Mouse (Mus musculus) gastrocnemius, postnatal 36 days (tissue): Measurements from ENCODE around the gene Foxo6. TPM values are rescaled to one million over a fixed set of nuclear protein-coding genes. Genes with fewer than 3 reads are reported as not detected.
A peak's percentile ranks its signal among the peaks of the same experiment; 100 is the strongest.

ENCODE experiments used
- DNase-seq, 2 experiments: peaks; one replicate each; pipeline ENCODE4 v3.0.0; 2022
- intact Hi-C: fragments of 180-260 bp; cut with DNase I; formaldehyde crosslinking; loops from one replicate; pipeline ENCODE4 v1.15.1; 2025
- total RNA-seq, 2 experiments: library from RNA; stranded (reverse); gene quantifications; 2 replicates each; pipeline ENCODE4 v1.2.3; 2021

Gene Foxo6
- total RNA-seq, 2 experiments from 2014 or later: 6.4 to 8.2 TPM

DNA sequence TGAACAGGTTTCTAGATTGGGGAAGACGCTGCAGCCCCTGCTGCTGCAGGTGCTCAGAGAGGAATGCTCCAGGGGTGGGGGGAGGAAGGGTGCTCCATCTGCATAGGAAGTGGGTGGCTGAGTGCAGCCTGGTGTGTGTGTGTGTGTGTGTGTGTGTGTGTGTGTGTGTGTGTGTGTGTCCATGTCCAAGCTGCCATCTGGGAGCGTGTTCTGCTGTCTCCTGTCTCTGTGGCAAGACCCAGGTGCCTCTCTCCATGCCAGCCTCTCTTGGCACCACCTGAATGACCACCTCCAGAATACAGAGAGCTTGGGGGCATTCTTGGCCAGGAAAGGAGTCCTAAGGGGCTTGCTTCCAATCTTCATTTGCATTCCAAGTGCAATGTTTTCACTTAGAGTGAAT is 24.4 kb downstream of the Foxo6 start:
- intact Hi-C loops: no loop called here

DNA sequence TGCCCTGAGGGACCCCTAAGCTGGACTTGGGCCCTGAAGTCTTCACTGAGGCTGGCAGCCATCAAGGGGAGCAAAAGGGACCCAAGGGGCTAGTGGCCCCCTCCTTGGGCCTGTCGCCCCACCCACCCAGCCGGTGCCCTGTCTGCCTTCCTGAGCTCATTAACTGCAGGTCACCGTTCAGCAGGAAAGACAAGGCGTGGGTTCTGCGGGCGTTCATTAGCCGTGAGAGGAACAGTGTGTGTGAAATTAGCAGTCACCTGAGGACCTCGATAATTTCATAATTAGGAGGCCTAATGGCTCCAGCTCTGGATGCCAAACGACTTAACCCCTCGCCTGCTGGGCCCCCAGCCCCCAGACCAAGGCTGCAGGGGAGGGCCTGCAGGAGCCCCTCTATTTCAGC is 24.9 kb downstream of the Foxo6 start:
- DNase-seq: no peak
- intact Hi-C loops: no loop called here

More for the DNA sequence above, 24.4 kb downstream of the Foxo6 start:
- DNase-seq: no peak

DNA sequence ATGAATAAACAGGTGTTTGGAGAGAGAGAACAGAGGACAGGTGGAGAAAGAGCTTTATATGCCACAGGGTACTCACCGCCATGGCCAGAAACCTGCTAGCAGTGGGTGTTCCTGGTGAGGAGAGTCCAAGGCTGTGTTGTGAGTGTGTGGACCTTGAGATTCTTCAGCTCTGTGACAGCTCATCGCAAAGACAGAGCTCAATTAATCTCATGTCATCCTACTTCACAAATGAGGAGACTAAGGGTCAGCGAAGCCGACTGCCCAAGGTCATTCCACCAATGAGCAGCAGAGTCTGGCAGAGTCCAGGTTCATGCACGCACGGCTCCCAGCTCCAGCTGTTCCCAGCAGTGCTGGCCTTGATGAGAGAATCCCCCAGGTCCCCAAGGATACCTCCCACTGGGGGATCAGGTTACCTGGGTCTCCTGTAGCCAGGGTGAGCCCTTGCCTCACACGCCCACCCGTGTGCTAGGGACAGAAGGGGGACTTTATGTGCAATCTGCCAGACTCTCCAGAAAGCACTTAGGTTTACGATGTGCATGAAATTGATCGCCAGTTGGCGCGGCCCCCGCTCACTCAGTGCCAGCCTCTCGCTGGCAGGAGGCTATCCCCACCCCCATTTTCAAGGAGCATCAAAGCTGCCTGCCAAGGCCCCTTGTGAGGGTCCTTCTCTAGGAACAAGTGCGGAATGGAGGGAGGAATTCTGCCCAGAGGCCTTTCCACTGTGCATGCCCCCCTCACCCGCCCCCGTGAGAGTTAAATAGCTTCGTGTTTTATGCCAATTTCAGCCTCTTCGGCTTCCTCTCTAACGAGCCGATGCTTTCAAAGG is 27.6 kb downstream of the Foxo6 start:
- no peak for DNase-seq
- intact Hi-C loops: no loop called here

DNA sequence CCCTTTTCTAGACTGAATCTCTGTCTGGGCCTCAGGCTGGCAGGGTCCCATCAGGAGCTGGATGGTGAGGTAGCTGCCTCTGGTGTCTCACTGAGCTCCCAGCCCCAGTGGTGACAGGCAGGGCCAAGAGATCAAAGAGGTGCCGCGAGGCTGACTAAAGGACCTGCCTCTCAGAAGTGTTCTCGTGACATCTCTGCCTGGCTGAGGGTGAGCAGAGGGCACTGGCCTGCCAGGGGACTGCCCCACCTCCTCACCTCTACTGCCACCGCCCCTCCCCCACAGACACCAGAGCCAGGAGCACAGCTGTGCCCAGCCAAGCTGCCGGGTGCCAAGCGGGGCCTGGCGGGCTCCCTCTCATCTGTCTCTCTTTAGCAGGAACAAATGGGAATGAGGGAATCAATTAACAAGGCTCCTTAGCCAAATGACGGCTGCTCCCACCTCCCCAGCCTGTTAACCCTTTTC is 38.3 kb downstream of the Foxo6 start:
- DNase-seq: peak; percentile 75 to 83
- intact Hi-C loops: loop anchor here (2.0 kb wide), 1 partner anchor 28 kb away; no protein-coding TSS in a partner anchor

DNA sequence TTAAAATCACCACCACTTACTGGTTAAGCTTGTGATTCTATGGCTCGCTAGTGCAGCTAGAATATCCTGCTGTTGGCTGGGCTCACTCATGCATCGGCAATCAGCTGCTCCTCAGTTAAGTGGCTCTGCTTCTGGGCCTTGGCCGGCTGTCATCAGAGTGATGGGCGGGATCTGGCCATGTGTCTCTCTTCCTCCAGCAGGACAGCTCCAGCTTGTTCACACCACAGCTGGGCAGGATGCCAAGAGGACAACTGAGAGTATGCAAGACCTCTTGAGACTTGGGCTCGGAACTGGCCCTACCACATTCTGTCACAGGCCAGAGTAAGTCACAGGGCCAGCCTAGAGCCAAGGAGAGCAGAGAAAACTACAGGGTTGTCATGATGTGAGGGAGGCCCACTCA is 39.7 kb downstream of the Foxo6 start:
- peak; percentile 53 to 67 for DNase-seq
- intact Hi-C loops: no loop called here

DNA sequence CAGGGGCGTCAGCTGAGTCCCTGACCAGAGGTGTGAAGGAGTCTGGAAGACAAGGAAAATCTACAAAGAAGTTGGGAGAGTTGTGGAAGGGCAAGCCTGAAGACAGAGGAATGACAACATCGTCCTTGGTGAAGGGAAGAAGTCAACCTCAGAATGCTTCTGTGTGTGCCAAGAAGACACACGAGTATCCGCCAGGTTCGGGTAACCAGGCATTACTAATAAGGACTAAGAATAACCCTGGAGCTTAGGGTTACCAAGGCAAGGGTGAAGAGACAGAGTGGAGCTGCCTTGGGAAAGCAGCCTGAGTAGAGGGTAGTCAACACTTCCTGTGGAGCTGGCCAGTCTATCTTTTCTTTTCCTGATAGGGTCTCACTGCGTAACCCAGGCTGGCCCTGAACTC is 41.1 kb downstream of the Foxo6 start:
- intact Hi-C loops: no loop called here
- no peak for DNase-seq

DNA sequence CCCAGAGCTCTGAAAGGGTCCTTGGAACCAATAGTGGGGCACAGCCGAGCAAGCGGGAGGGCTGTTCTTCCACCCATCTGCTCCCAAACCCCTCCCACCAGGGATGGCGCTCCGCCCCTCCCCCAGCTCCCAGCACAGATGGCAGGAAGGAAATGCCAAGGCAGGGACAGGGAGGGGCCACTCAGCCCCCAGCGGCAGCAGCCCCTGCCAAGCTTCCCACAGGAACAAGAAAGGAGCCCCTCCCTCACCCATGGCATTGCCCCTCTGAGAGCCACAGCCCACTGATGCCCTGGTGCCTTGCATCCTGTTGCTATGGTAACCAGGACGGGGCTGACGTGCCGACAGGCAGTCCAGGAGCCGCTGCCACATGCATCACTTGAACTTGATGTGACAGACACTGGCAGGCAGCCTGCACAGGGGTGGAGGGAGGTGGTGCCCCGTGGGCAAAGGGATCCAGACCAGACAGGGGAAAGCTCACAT is 44.3 kb downstream of the Foxo6 start:
- intact Hi-C loops: no loop called here
- no peak for DNase-seq

DNA sequence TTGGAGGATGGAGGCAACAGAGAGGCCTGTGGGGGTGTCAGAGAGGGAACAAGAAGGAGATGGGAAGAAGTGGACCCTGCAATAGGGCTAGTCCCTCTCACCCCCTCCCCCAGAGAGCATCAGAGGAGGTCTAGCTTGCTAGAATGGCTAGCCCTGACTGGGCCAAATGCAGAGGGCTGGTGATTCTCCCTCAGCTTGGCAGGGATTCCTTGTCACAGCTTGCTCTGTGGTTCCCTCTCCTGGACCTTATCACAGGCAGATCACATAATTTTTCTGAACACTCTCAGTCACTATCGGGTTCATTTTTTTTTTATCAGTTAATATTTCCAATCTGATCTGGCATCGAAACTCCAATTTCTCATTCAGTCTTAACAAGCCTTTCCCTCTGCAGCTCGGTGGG is 46.0 kb downstream of the Foxo6 start:
- DNase-seq: no peak
- intact Hi-C loops: no loop called here

DNA sequence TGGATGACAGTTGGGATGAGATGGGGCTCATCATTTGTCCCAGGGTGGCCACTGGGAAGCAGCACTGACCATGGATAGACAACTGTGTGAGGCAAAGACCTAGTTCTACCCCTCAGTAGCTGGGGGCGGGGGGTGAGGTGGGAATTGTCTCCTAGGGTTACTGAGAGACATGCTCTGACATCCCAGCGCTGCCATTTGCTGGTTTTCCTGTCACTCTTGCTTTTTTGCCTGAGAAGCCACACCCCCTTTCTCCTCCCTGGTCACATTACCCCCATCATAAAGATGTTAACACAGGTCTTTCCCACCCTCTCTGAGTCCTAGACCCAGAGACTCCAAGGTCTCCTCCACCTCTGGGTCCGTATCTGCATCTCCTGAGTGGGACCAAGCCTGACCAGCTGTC is 47.7 kb downstream of the Foxo6 start:
- DNase-seq: no peak
- intact Hi-C loops: no loop called here

DNA sequence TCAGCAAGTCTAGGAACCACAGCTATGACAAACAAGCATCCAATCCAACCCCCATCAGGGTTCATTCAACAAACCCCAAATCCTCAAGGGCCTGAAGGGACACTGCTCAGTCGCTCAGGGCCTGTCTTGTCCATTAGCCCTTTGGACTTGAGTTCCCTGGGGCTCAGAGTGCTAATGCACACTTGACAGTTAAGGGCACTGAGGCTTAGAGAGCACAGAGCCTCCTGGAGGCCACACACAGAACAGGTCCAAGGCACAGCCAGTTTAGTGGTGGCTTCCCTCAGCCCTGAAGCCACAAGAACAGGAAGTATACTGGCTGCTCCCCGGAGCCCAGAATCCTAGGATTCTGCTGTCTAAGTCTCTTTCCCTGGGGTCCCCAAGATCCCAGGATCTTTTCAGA is 53.9 kb downstream of the Foxo6 start:
- intact Hi-C loops: no loop called here
- no peak for DNase-seq

DNA sequence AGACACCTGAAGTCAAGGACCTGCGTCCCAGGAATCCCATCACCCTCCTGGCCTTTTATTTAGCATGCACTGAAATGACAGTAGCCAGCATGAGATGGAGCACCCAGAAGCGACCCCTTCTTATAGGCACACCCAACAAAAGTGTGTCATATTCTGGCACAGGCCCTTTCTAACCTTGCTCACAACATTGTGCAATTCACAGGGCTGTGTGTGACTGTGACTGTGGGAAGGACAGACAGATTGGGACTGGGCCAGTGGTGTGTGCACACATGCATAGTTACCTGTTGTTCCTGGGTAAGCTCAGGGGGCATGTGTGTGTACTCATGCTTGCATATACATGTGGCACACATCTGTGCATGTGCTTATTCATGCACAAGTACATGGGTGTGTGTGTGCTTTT is 54.6 kb downstream of the Foxo6 start:
- intact Hi-C loops: no loop called here
- no peak for DNase-seq

DNA sequence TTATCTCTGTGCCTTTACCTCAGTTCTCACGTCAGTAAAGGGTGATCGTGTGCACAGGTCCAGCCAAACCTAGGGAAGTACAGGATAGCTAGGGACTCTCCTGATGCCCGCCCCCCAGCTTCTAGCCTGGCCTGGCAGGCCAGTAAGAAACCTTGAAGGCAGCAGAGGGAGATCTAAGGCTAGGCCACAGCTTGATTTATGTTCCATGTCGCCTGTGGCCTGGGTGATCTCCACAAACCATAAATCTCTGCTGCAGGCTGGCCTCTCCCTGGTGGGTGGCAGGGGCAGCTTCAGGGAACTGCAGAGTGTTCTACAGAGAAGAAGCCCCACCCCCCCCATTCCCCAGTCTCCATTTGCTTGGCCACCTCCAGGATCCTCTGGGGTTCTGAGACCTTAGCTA is 55.2 kb downstream of the Foxo6 start:
- intact Hi-C loops: loop anchor here (2.0 kb wide), 1 partner anchor 55 kb away; the partner anchor contains the start of gene Foxo6
- no peak for DNase-seq

DNA sequence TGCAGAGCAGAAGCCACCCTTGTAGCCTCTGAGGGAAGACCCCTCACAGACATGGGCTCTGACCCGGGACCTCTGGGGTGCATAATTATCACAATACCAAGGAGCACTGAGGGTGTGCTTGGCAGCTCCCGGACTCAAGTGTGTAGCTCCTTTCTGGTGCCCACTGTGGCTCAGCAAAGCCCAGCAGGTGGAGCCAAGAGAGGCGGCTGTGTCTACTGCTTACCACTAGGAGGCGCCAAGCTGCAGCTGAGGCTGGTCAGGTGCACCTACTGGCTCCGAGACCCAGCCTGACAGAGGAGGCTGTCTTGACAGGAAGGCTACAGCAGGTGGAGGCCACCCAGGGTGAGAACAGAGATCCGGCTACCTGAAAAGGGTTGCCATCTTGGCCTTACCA is 56.9 kb downstream of the Foxo6 start:
- peak; percentile 54 to 61 for DNase-seq
- intact Hi-C loops: loop anchor here (2.0 kb wide), 1 partner anchor 57 kb away; the partner anchor contains the start of gene Foxo6

DNA sequence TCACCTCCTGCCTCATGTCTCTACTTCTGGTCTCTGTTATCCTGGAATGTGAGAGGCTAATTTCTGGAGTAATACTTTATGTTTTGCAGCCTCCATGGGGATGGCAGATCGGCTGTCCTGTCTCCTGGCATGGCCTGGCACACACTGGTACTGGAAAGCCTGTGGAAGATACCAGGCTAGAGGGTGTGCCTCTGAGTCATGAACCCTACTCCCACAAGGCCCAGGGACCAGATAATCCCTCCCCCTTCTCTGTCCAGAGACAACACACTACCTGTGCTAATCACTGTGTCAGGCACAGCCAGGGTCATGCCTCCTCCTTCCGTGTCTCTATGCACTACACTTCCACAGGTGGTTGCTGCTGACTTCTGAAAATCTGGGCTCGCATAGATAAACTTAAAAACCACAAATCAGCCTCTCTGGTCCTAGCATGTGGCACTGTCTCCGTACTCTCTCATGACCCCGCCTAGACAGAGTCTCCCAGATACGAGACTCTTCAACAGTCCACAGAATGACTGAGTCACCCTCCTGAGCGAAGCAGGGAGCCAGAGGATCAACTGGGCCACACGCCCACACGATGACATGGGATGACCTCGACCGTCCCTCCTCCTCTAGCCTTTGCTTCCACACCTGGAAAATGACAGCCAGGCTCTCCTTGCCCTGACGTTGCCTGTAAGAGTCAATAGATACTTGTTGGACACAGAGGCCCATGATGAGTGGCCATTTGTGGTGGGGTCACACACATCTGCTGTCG is 57.5 kb downstream of the Foxo6 start:
- intact Hi-C loops: loop anchor here (2.0 kb wide), 1 partner anchor 57 kb away; the partner anchor contains the start of gene Foxo6
- no peak for DNase-seq

DNA sequence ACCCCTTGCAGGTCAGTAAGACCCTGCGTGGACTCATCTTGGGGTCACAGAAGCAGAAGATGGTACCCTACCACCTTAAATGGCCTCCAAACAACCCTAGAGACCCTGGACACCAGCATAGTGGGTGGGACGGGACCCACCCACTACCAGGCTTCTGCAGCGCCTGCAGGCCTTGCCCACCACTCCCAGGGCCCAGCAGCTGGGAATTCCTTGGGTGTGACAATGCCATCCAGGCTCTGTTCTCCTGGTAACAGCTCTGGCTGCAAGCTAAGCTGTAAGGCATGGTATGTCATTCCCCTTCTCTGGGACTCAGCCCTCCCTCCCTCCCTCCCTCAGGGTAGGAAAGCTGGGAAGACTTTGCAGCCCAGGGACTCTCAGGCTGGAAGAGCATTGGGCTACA is 58.5 kb downstream of the Foxo6 start:
- no peak for DNase-seq
- intact Hi-C loops: no loop called here

DNA sequence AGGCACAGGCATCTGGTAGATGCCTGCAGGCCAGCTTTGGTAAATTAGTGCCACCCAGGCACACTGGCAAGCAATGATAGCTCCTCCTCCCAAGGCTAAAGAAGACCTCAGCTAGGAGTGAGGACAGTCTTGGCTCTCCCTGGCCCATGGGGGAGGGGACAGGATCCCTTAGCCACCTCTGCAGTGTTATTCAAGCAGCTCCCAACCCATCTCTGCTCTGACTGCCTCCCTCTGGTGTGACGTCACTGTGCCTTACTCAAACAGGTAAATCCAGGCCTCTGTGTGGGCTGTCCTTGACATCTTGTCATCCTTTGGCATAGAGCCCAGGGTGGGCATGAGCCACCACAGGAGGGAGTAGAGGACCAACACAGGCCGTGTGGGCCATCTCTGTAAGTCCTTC is 59.9 kb downstream of the Foxo6 start:
- no peak for DNase-seq
- intact Hi-C loops: loop anchor here (1.0 kb wide), 1 partner anchor 97 kb away; no protein-coding TSS in a partner anchor

DNA sequence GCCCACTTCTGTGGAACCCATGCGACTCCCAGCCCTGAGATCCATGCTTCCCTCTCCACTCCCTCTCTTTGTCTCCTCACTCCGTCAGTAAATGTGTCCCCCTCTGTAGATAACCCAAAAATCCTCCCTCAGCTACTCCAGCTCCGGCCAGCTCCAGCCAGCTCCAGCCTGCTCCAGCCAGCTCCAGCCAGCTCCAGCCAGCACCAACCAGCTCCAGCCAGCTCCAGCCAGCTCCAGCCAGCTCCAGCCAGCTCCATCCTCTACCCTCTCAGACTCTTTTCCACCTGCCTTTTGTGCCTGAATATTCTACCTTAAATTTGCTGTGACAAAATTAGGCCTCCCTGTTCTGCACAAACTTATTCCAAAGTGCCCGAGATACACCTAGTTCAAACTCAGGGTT is 60.5 kb downstream of the Foxo6 start:
- no peak for DNase-seq
- intact Hi-C loops: loop anchor here (1.0 kb wide), 1 partner anchor 98 kb away; no protein-coding TSS in a partner anchor

DNA sequence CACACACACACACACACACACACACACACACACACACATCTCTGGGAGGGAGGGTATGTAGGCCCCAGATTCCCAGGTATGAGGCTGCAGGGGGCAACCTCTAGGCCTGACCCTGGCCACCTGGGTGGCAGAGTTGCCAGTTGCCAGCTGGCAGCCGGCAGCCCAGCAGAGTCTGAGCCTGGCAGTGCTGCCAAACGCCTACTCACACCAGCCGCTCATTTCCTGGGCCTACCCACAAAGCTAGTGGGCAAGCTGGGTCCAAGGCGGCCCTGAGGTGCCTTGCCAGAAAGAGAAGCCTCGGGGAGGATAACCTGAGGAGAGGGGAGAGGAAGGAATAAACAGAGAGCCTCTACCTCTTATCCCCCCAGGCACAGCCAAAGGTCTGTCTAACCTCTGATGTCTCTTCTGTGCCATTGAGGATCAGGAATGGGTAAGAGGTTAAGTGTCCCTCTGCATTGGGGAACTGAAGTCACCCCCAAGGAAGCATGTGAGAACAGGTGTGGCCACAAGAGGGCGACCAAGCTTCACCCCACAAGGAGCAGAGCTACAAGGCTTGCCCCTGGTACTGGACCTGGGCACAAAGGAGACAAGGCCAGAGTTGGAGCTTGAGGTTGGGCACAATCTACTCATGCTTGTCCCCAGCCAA is 61.9 kb downstream of the Foxo6 start:
- peak; percentile 74 to 76 for DNase-seq
- intact Hi-C loops: loop anchor here (2.0 kb wide), 1 partner anchor 146 kb away; no protein-coding TSS in a partner anchor

DNA sequence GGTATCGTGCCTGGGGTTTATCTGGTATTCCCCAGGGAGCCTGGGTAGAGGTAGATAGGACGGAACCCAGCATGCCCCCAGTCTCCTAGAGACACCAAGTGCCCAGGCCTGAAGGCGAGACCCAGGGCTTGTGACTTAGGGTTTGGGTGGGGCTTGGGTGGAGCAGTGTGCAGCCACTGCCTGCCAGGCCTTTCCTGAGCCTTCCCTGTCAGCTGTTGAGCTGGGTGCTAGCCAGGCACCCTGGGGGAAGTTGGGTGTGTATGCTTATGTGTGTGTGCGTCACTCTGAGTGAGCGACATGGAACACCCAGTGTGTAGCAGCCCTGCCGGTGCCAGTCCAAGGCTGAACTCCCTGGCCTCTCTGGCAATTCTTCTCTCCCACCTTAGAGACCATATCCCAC is 63.3 kb downstream of the Foxo6 start:
- intact Hi-C loops: loop anchor here (2.0 kb wide), 1 partner anchor 147 kb away; no protein-coding TSS in a partner anchor
- peak in 1 of 2 experiments; percentile 57 for DNase-seq

DNA sequence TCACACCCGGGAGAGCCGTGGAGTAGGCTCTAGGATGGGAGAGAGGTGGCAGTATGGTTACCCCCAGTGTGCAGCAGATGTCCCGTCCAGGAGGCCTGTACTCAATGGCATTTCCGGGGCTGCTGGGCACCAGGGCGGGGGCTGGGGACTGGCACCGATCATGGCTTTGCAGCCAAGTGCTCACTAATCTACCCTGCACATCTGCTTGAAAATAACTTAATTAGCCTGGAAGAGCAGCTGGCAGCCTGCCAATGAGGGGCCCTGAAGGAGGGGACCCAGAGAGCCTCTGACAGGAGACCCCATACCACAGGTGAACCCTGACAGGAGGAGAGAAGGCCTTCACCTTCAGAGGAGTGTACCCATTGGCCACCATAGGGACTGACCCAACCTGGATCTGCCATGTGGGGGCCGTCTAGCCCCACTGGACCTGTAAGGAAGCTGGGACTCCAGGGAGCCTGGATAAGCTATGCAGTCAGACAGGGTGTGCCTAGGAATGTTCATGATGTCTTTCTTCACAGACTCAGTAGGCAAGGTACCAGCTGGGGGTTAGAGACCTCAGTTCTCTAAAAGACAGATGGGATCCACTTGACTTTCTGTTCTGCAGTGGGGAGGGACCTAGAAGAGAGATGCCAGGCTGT is 63.9 kb downstream of the Foxo6 start:
- DNase-seq: no peak
- intact Hi-C loops: no loop called here
